Mouse (Mus musculus) spleen, postnatal 4 days (tissue): ENCODE results near the gene Shroom1.
A peak's percentile ranks its signal among the peaks of the same experiment; 100 is the strongest.

ENCODE experiments used
- DNase-seq, 2 experiments: peaks; one replicate each; pipeline ENCODE4 v3.0.0; 2022; ENCODE audit warnings: low spot score in 2 of 2

Shroom1 gene

GRCm38 (mm10) chr11:53446183-53446582, 10.8 kb upstream of the Shroom1 start:
- DNase-seq, result no peak

- no peak for DNase-seq
Measured at GRCm38 (mm10) chr11:53447996-53448395, 9.0 kb upstream of the Shroom1 start.

DNA sequence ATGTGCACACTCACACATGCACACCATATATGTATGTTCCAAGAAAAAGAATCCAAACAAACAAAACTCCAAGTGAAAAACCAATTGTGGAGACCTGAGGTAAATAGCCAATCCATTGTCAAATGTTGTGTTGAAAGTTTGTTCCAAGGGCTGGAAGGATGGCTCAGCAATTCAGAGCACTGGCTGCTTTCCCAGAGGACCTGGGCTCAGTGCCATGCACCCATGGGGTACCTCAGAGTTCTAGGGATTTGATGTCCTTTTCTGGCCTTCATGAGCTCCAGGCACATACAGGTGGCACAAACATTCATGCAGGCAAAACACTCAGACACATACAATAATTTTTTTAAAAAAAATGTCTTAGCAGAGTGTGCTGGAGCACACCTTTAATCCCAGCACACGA, 8.5 kb upstream of the Shroom1 start:
- no peak for DNase-seq

GRCm38 (mm10) chr11:53450070-53450705, 6.8 kb upstream of the Shroom1 start:
- no peak for DNase-seq

- no peak for DNase-seq
Measured at GRCm38 (mm10) chr11:53451361-53451760, 5.6 kb upstream of the Shroom1 start.

DNA sequence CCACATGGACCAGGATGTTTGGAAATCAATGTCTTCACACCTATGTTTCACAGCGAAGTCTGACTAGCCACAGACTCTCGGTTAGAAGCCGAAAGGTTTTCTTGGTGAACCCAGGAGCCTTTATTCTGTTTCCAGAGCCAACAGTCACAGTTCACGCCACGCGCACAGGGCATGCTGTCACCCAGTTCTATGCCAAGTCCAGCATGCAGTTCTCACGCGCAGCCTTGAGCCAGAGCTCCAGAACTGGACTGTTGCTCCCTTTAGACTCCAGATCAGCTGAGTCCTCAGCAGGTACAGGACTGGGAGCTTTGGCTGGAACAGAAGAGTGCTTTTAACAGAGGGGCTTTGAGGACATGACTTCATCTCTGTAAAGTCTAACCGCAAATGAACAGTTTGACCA, 4.6 kb upstream of the Shroom1 start:
- no peak for DNase-seq

DNA sequence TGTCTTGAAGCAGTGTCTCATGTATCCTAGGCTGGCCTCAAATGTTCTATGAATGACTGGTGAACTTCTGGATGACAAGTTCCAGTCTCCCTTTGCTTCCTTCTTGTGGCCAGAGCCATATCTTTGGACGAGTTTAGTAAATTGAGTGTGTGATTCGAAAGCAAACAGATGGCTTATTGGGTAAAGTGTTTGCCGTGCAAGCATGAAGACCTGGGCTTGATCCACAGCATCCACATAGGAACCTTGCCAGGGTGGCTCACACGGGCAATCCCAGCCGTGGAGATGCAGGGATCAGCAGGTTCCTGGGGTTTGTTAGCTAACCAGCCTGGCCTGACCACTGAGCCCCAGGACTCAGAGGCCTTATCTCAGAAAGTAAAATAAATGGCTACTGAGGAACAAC, 4.0 kb upstream of the Shroom1 start:
- DNase-seq, result no peak

DNA sequence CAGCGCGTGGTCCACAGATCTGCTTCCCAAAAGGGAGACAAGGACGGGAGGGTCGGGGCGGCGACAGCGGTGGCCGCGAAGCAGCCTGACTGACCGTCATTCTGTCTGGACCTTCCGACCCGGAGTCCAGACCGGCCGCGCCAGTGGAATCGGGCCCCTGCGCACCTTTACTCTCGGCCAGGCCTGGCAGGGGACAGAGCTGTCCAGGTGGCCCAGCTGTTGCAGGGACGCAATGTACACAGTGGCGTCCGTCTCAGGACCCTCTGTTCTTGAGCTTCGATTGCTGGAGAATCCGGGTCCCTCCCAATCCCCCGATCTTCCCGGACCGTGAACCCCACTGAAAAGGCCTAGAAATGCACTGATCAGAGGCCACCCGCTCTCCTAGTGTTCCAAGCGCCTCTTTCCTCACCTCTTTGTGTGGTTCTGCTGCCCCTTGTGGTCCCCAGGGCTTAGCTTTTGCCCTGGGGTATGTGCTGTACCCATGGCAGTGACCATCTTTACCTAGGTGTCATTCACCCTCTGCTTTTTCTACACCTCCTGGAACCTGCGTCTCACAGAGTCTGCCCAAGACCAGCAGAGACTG, 458 bp downstream of the Shroom1 start:
- DNase-seq, result no peak

DNA sequence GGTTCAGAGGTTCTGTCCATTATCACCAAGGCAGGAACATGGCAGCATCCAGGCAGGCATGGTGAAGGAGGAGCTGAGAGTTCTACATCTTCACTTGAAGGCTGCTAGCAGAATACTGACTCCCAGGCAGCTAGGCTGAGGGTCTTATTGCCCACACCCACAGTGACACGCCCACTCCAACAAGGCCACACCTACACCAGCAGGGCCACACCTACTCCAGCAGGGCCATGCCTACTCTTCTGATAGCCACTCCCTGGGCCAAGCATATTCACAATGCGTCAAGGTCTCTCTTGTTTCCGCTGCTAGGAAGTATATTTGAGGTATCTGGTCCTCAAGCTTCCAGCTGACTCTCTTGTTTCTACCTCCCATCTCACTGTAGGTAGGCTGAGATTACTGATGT, 2.0 kb downstream of the Shroom1 start:
- no peak for DNase-seq

- no peak for DNase-seq
Measured at GRCm38 (mm10) chr11:53460192-53460591, 3.2 kb downstream of the Shroom1 start.

- no peak for DNase-seq
Measured at GRCm38 (mm10) chr11:53461727-53462126, 4.7 kb downstream of the Shroom1 start.

GRCm38 (mm10) chr11:53463551-53464424, 6.8 kb downstream of the Shroom1 start:
- no peak for DNase-seq

- peak; percentile 53 to 84 for DNase-seq
Measured at GRCm38 (mm10) chr11:53466231-53466971, 9.4 kb downstream of the Shroom1 start.

DNA sequence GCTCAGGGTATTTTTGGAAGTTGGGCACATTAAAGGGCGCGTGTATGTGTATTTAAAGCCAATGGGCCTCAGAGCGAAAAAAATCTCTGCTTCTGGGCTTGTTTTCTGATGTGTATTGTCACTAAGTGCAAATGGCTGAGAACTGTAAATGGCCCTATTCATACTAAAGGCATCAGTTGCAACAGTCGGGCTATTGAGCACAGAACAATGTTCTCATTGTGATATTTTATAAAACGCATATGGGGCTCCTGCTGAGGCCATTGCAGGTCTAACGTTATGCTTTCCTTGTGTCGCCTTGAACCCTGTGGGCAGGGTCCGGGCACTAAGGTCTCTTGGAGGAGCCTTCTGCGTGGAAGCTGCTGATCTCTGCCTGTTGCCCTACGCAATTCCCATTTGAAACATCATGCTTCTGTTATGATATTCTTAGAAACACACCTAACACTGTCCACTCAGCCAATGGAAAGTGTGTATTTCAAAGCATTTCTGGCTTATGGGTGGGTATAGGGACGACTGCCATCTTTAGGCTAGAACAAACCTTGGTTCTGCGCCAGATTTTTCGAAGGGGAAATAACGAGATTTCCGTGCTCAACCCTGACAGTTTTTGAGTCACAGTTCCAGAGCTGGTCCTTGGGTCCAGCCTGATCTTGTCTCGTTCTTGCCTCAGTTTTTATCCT, 12.4 kb downstream of the Shroom1 start:
- DNase-seq, result no peak

GRCm38 (mm10) chr11:53469968-53470695, 13.1 kb downstream of the Shroom1 start, which contains the start of gene Gm9837:
Gm9837 (minus strand) TSS chr11:53470479.
- DNase-seq, result peak; percentile 87 to 96

DNA sequence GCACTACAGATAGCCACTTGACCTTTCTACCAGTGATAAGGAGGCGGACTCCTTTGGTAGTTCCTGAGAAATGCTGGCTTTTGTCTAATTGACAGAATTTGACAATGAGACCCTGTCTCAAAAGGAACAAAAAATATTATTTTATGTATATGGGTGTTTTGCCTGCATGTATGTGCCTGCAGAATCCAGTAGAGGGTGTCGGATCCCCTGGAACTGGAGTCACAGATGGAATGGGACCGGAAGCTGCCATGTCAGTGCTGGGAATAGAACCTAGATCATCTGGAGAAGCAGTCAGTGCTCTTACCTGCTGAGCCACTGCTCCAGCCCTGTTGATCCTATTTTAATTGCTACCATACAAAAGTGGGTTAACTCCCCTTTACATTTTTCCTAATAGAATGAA, 15.7 kb downstream of the Shroom1 start:
- no peak for DNase-seq

DNA sequence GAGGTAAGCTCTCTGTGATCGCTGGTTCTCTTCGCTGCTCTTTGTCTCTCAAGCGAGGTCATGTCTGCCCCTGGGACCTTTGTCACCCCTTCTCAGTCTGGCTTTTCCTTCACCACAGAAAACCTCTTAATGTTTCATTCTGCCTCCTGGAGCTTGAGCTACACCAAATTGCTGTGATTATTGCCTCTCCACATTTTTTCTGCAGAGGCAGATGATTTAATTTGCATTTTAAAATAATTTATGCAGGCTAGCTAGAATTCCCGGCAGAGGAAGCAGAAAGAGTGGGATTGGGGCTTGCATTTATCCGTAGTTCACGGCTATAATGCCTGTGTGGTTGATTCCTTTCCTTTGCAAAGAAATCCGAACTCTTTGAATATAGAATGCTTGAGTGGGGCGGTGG, 18.6 kb downstream of the Shroom1 start:
- no peak for DNase-seq

DNA sequence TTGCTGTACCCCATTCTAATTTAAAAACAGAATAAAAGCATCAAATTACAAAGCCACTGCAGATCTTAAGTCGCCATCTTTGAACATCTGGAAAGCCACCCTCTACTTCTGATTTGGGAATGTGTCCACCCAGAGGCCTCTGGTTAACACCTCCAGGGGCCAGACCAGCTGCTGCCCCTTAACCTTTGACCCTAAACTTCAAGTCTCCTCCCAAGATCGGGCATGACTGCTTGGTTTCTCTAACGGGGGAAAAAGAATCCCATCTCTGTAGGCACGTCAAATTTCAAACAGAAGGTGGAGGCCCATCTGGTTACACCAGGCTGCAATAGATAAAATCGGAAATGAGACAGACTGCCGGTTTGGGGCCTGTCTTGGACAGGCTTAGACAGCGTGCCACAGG, 20.8 kb downstream of the Shroom1 start:
- no peak for DNase-seq

- peak; percentile 45 to 81 for DNase-seq
Measured at GRCm38 (mm10) chr11:53478383-53479170, 21.6 kb downstream of the Shroom1 start.

GRCm38 (mm10) chr11:53479171-53479782, 22.3 kb downstream of the Shroom1 start:
- DNase-seq, result peak; percentile 45 to 83
